Mouse (Mus musculus) hindbrain, embryonic 13.5 days (tissue): Measurements from ENCODE around the gene Gm5458. TPM values are rescaled to one million over a fixed set of nuclear protein-coding genes. Genes with fewer than 3 reads are reported as not detected.
"Not testable (repeated sequence)": the region's sequence is repeated elsewhere in the genome, so short reads cannot be mapped to it uniquely, and the experiment has no call there.

Experiments used
- ATAC-seq: fragments of 200-750 bp; cut with Nextera tagmentation; 2 replicates; pipeline ENCODE4 v1.8.0; 2017; ENCODE audit warnings: moderate TSS enrichment; ENCODE audit not compliant: low FRiP score
- H3K27ac ChIP-seq: fragments of 300-500 bp; sonication (generic); 2 replicates; pipeline ENCODE4 v1.5.1; 2015; ENCODE audit warnings: inconsistent platforms, mild to moderate bottlenecking, moderate library complexity
- H3K27me3 ChIP-seq: fragments of 300-500 bp; sonication (generic); 2 replicates; pipeline ENCODE4 v1.6.1; 2015; ENCODE audit warnings: mild to moderate bottlenecking, inconsistent platforms
- H3K36me3 ChIP-seq: fragments of 300-500 bp; sonication (generic); 2 replicates; pipeline ENCODE4 v1.6.1; 2015; ENCODE audit warnings: mild to moderate bottlenecking, inconsistent platforms
- H3K4me1 ChIP-seq: fragments of 300-500 bp; sonication (generic); replicated peaks from 2 replicates; pipeline ENCODE4 v1.6.1; 2015; ENCODE audit warnings: inconsistent platforms
- H3K4me2 ChIP-seq: fragments of 300-500 bp; sonication (generic); 2 replicates; pipeline ENCODE4 v1.6.1; 2015; ENCODE audit warnings: inconsistent platforms, mild to moderate bottlenecking, moderate library complexity
- H3K4me3 ChIP-seq: fragments of 300-500 bp; sonication (generic); 2 replicates; pipeline ENCODE4 v1.5.1; 2015; ENCODE audit warnings: mild to moderate bottlenecking, inconsistent platforms
- H3K9ac ChIP-seq: fragments of 300-500 bp; sonication (generic); 2 replicates; pipeline ENCODE4 v1.6.1; 2015; ENCODE audit warnings: mild to moderate bottlenecking, inconsistent platforms
- H3K9me3 ChIP-seq: fragments of 300-500 bp; sonication (generic); 2 replicates; pipeline ENCODE4 v1.6.1; 2016; ENCODE audit warnings: inconsistent platforms
- WGBS: fragments of 180-500 bp; shearing (Covaris S2); methylation state at CpG from one replicate; pipeline ENCODE4 v1.1.7; 2015; 5-methylcytosine and 5-hydroxymethylcytosine counted together
- polyA plus RNA-seq: library from polyadenylated mRNA; unstranded; fragments of >200 nt; fragmentation: Nextera tagmentation; extraction: Ambion mirVana; gene quantifications from 2 replicates; pipeline ENCODE4 v1.2.1, GENCODE M21; 2015

Gene Gm5458
- polyA plus RNA-seq: not detected in 2 replicates

- H3K9ac ChIP-seq, H3K4me3 ChIP-seq, ATAC-seq, H3K36me3 ChIP-seq, H3K4me1 ChIP-seq, H3K9me3 ChIP-seq, H3K27ac ChIP-seq, H3K4me2 ChIP-seq, H3K27me3 ChIP-seq: not testable (repeated sequence)
- WGBS: 68% methylated on average over 1 of the region's 2 CpGs
These were observed at the start of gene Gm5458 for GRCm38 (mm10) chr14:19602481-19602880. Gene Gm5458, minus strand, starts transcription at chr14:19602581.

GRCm38 (mm10) chr14:19646232-19646631 is 43.9 kb upstream of the Gm5458 start:
- no peak overlapping the region for H3K4me3 ChIP-seq
- no peaks in the 10 kb centered on the region for H3K36me3 ChIP-seq
- H3K27ac ChIP-seq: no peak overlapping the region
- WGBS: 89% methylated on average over 3 of the region's 3 CpGs
- H3K27me3 ChIP-seq: no peaks in the 10 kb centered on the region
- no peak overlapping the region for H3K9ac ChIP-seq
- H3K9me3 ChIP-seq: no peaks in the 10 kb centered on the region
- H3K4me1 ChIP-seq: no peaks in the 10 kb centered on the region
- H3K4me2 ChIP-seq: no peak overlapping the region
- no peak for ATAC-seq

GRCm38 (mm10) chr14:19584804-19585667 is 17.3 kb downstream of the Gm5458 start, which contains the start of gene Gm2237:
Gene Gm2237, minus strand, starts transcription at chr14:19585135.
- Histone ChIP-seq H3K27ac (peak within 1 kb of the TSS; percentile 70; the same call in 1 of the 2 replicates), H3K9ac (peak within 1 kb of the TSS; percentile 69), H3K4me2 (peak within 1 kb of the TSS; percentile 58), H3K4me3 (peak within 1 kb of the TSS; percentile 46)
- WGBS: under 1% methylated on average over 31 of the region's 62 CpGs
- not testable (repeated sequence) for H3K4me1 ChIP-seq, ATAC-seq, H3K36me3 ChIP-seq, H3K9me3 ChIP-seq, H3K27me3 ChIP-seq

GRCm38 (mm10) chr14:19549863-19550262 is 52.5 kb downstream of the Gm5458 start, which contains the start of gene Gm2244:
Gene Gm2244, minus strand, starts transcription at chr14:19549963.
- not testable (repeated sequence) for H3K4me3 ChIP-seq, ATAC-seq, H3K4me1 ChIP-seq, H3K9me3 ChIP-seq, H3K4me2 ChIP-seq, H3K27ac ChIP-seq, H3K9ac ChIP-seq, H3K27me3 ChIP-seq, H3K36me3 ChIP-seq
- WGBS: 85% methylated on average over 1 of the region's 3 CpGs

Other genes starting within 250 kb of the Gm5458 start
- gene Gm21738, start 183.7 kb downstream of the Gm5458 start, polyA plus RNA-seq: 1.8 and 2.3 TPM in 2 replicates
- gene Gm2244, start 52.6 kb downstream of the Gm5458 start, polyA plus RNA-seq: 0.40 and 0.52 TPM in 2 replicates
- gene Gm2237, start 17.4 kb downstream of the Gm5458 start, polyA plus RNA-seq: 5.4 TPM in 2 replicates
- gene Nid2, start 148.7 kb upstream of the Gm5458 start, polyA plus RNA-seq: 46.6 and 47.4 TPM in 2 replicates
- gene Rtraf, start 221.2 kb upstream of the Gm5458 start, polyA plus RNA-seq: 202 and 207 TPM in 2 replicates